Mouse (Mus musculus): ENCODE results near the gene Crygd. TPM values are rescaled to one million over a fixed set of nuclear protein-coding genes. Genes with fewer than 3 reads are reported as not detected.

Crygd gene
- total and polyA plus RNA-seq, 3 experiments = not detected

DNA sequence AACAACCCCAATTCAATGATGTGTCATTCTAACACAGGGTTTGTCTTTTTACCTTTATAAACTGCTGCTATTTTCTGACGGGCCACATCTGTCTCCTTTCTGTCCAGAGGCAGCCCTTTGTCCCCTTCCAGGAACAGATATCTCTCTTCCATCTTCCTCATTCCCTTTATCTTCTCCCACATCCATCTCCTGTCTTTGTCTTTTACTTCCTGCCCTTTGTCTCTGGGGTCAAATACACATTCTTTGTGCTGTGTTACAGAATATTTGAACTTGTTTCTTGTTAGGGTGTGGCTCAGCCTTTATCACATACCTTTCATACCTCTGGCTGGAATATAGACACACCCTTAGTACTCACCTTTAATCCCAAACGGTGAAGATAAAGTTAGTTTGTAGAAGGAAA lies 25.7 kb downstream of the Crygd start:
- H3K4me1 ChIP-seq (ENCODE audit: control insufficient read depth in 1 of 2, insufficient read depth in 2 of 2) = peaks cover 0 to 10% of the 10 kb centered on the region in 2 experiments; a peak in 3 of 4 replicates
- no peak overlapping the region for H3K4me2 ChIP-seq (ENCODE audit: insufficient read depth, low read depth, poor library complexity, severe bottlenecking)
- H3K4me3 ChIP-seq (replicated peaks in 1 of 3; ENCODE audit: low read depth in 2 of 3, low read length in 2 of 3, poor library complexity in 1 of 3) = no peak overlapping the region
- H3K27me3 ChIP-seq (replicated peaks) = no peaks in the 10 kb centered on the region
- no peak overlapping the region for H3K9ac ChIP-seq (ENCODE audit: insufficient read depth, low read depth)
- in situ Hi-C loops (cut with MboI; ENCODE audit: low pct_ligation_motif_present, low pct_unique_long_range_greater_than_20kb, low sequenced_read_pairs) (no loop called here), dilution Hi-C loops (cut with MboI; ENCODE audit: extremely low pct_ligation_motif_present, extremely low pct_unique_long_range_greater_than_20kb, low sequenced_read_pairs) (no loop called here)
- H3K9me3 ChIP-seq (replicated peaks; ENCODE audit: low read length) = no peaks in the 10 kb centered on the region
- DNase-seq (ENCODE audit: extremely low read depth) = no peak
- H3K79me2 ChIP-seq (replicated peaks; ENCODE audit: control insufficient read depth, extremely low read depth, insufficient read depth, poor library complexity, severe bottlenecking) = no peaks in the 10 kb centered on the region
- TF ChIP-seq ZKSCAN1 (IDR thresholded peaks at IDR 0.05; ENCODE audit: borderline replicate concordance, low read depth, low read length) = no peak
- TF ChIP-seq UBTF (IDR thresholded peaks at IDR 0.05; ENCODE audit: low read depth, low read length) = no peak
- TF ChIP-seq POLR2A (IDR thresholded peaks at IDR 0.05; ENCODE audit: low read depth, low read length) = no peak
- no peak for TF ChIP-seq POLR2AphosphoS2 (IDR thresholded peaks at IDR 0.05; ENCODE audit: low read depth, low read length)
- TF ChIP-seq USF1 (IDR thresholded peaks at IDR 0.05; ENCODE audit: low read depth, low read length) = no peak
- TF ChIP-seq E2F4 (IDR thresholded peaks at IDR 0.05; ENCODE audit: insufficient replicate concordance, low read depth, low read length) = no peak
- no peak for TF ChIP-seq SMC3 (IDR thresholded peaks at IDR 0.05; ENCODE audit: low read depth, low read length)
- no peaks in the 10 kb centered on the region for H3K36me3 ChIP-seq (replicated peaks in 1 of 2; ENCODE audit: control insufficient read depth in 1 of 2, insufficient read depth in 1 of 2, low read length in 1 of 2)
- H3K27ac ChIP-seq (ENCODE audit: insufficient read depth, low read depth) = no peak overlapping the region

- dilution Hi-C loops (cut with MboI; ENCODE audit: extremely low pct_ligation_motif_present, extremely low pct_unique_long_range_greater_than_20kb, low sequenced_read_pairs) = no loop called here
- Histone ChIP-seq H3K27ac (ENCODE audit: insufficient read depth, low read depth) (no peak overlapping the region), H3K27me3 (replicated peaks) (no peaks in the 10 kb centered on the region), H3K4me3 (replicated peaks in 1 of 3; ENCODE audit: low read depth in 2 of 3, low read length in 2 of 3, poor library complexity in 1 of 3) (no peak overlapping the region), H3K9me3 (replicated peaks; ENCODE audit: low read length) (no peaks in the 10 kb centered on the region), H3K9ac (ENCODE audit: insufficient read depth, low read depth) (no peak overlapping the region), H3K4me1 (ENCODE audit: control insufficient read depth in 1 of 2, insufficient read depth in 2 of 2) (no peaks in the 10 kb centered on the region; a peak in 1 of 4 replicates), H3K36me3 (replicated peaks in 1 of 2; ENCODE audit: control insufficient read depth in 1 of 2, insufficient read depth in 1 of 2, low read length in 1 of 2) (no peaks in the 10 kb centered on the region), H3K4me2 (ENCODE audit: insufficient read depth, low read depth, poor library complexity, severe bottlenecking) (peak overlapping the region; percentile 15), H3K79me2 (replicated peaks; ENCODE audit: control insufficient read depth, extremely low read depth, insufficient read depth, poor library complexity, severe bottlenecking) (no peaks in the 10 kb centered on the region)
- DNase-seq (ENCODE audit: extremely low read depth) = no peak
- TF ChIP-seq TBP (conservative IDR thresholded peaks at IDR 0.05; ENCODE audit: low read depth, low read length) (no peak), SMC3 (IDR thresholded peaks at IDR 0.05; ENCODE audit: low read depth, low read length) (no peak), CHD2 (IDR thresholded peaks at IDR 0.05; ENCODE audit: low read length) (no peak), MYC (IDR thresholded peaks at IDR 0.05; ENCODE audit: low read depth, low read length) (no peak), MXI1 (IDR thresholded peaks at IDR 0.05; ENCODE audit: low read depth, low read length) (no peak), USF2 (conservative IDR thresholded peaks at IDR 0.05; ENCODE audit: low read depth, low read length) (no peak), KAT2A (IDR thresholded peaks at IDR 0.05; ENCODE audit: insufficient replicate concordance, low read length) (no peak), MAZ (IDR thresholded peaks at IDR 0.05; ENCODE audit: low read depth, low read length) (no peak), NELFE (IDR thresholded peaks at IDR 0.05; ENCODE audit: low read depth, low read length) (no peak), BHLHE40 (IDR thresholded peaks at IDR 0.05; ENCODE audit: low read depth, low read length) (no peak), ELF1 (IDR thresholded peaks at IDR 0.05; ENCODE audit: low read depth, low read length) (no peak), ZNF384 (IDR thresholded peaks at IDR 0.05; ENCODE audit: low read depth, low read length) (no peak), MAX (IDR thresholded peaks at IDR 0.05; ENCODE audit: low read length) (no peak), JUND (conservative IDR thresholded peaks at IDR 0.05; ENCODE audit: low read depth, low read length) (no peak), RCOR1 (conservative IDR thresholded peaks at IDR 0.05; ENCODE audit: low read depth, low read length) (no peak)
- in situ Hi-C loops (cut with MboI; ENCODE audit: low pct_ligation_motif_present, low pct_unique_long_range_greater_than_20kb, low sequenced_read_pairs) = no loop called here
Observed at GRCm38 (mm10) chr1:65035513-65035912, 27.7 kb downstream of the Crygd start.
